Mouse (Mus musculus): ENCODE results near the gene Il11. TPM values are rescaled to one million over a fixed set of nuclear protein-coding genes. Genes with fewer than 3 reads are reported as not detected.
"Not testable (repeated sequence)": the region's sequence is repeated elsewhere in the genome, so short reads cannot be mapped to it uniquely, and the experiment has no call there.

Gene Il11
- not detected in 3 replicates for total RNA-seq (2017)

GRCm38 (mm10) chr7:4782759-4783158, at the start of gene Il11, which contains the start of gene Tmem190:
Gene Il11 (minus strand): TSS chr7:4782859.
Gene Tmem190 (plus strand): TSS chr7:4782937.
- ATAC-seq (replicated peaks; ENCODE audit: insufficient number of reproducible peaks, low FRiP score, low TSS enrichment, poor library complexity, severe bottlenecking) = no peak

GRCm38 (mm10) chr7:4830476-4830875, 47.8 kb upstream of the Il11 start:
- ATAC-seq (replicated peaks; ENCODE audit: insufficient number of reproducible peaks, low FRiP score, low TSS enrichment, poor library complexity, severe bottlenecking) = no peak

GRCm38 (mm10) chr7:4825365-4825764, 42.7 kb upstream of the Il11 start:
- ATAC-seq (replicated peaks; ENCODE audit: insufficient number of reproducible peaks, low FRiP score, low TSS enrichment, poor library complexity, severe bottlenecking) = no peak

GRCm38 (mm10) chr7:4822162-4822907, 39.7 kb upstream of the Il11 start:
- ATAC-seq (replicated peaks; ENCODE audit: insufficient number of reproducible peaks, low FRiP score, low TSS enrichment, poor library complexity, severe bottlenecking) = no peak

- no peak for ATAC-seq (replicated peaks; ENCODE audit: insufficient number of reproducible peaks, low FRiP score, low TSS enrichment, poor library complexity, severe bottlenecking)
These were observed 39.0 kb upstream of the Il11 start for GRCm38 (mm10) chr7:4821690-4822089.

- not testable (repeated sequence) for ATAC-seq (replicated peaks; ENCODE audit: insufficient number of reproducible peaks, low FRiP score, low TSS enrichment, poor library complexity, severe bottlenecking)
These were observed 38.3 kb upstream of the Il11 start for GRCm38 (mm10) chr7:4820925-4821324.

- no peak for ATAC-seq (replicated peaks; ENCODE audit: insufficient number of reproducible peaks, low FRiP score, low TSS enrichment, poor library complexity, severe bottlenecking)
These were observed 33.9 kb upstream of the Il11 start for GRCm38 (mm10) chr7:4816559-4816958.

GRCm38 (mm10) chr7:4813105-4813791, 30.6 kb upstream of the Il11 start:
- no peak for ATAC-seq (replicated peaks; ENCODE audit: insufficient number of reproducible peaks, low FRiP score, low TSS enrichment, poor library complexity, severe bottlenecking)

- peak; percentile 94 for ATAC-seq (replicated peaks; ENCODE audit: insufficient number of reproducible peaks, low FRiP score, low TSS enrichment, poor library complexity, severe bottlenecking)
These were observed 29.8 kb upstream of the Il11 start, which contains the start of gene Ube2s for GRCm38 (mm10) chr7:4812303-4813104. Gene Ube2s (minus strand): TSS chr7:4812590.

- ATAC-seq (replicated peaks; ENCODE audit: insufficient number of reproducible peaks, low FRiP score, low TSS enrichment, poor library complexity, severe bottlenecking) = no peak
These were observed 29.2 kb upstream of the Il11 start for GRCm38 (mm10) chr7:4811842-4812302.

GRCm38 (mm10) chr7:4811131-4811530, 28.5 kb upstream of the Il11 start:
- not testable (repeated sequence) for ATAC-seq (replicated peaks; ENCODE audit: insufficient number of reproducible peaks, low FRiP score, low TSS enrichment, poor library complexity, severe bottlenecking)

- peak; percentile 48; the same call in 1 of the 2 replicates for ATAC-seq (replicated peaks; ENCODE audit: insufficient number of reproducible peaks, low FRiP score, low TSS enrichment, poor library complexity, severe bottlenecking)
These were observed 24.1 kb upstream of the Il11 start for GRCm38 (mm10) chr7:4806716-4807115.

- ATAC-seq (replicated peaks; ENCODE audit: insufficient number of reproducible peaks, low FRiP score, low TSS enrichment, poor library complexity, severe bottlenecking) = no peak
These were observed 19.6 kb upstream of the Il11 start for GRCm38 (mm10) chr7:4802247-4802646.

- no peak for ATAC-seq (replicated peaks; ENCODE audit: insufficient number of reproducible peaks, low FRiP score, low TSS enrichment, poor library complexity, severe bottlenecking)
These were observed 13.2 kb upstream of the Il11 start for GRCm38 (mm10) chr7:4795767-4796433.

- no peak for ATAC-seq (replicated peaks; ENCODE audit: insufficient number of reproducible peaks, low FRiP score, low TSS enrichment, poor library complexity, severe bottlenecking)
These were observed 12.0 kb upstream of the Il11 start for GRCm38 (mm10) chr7:4794631-4795168.

GRCm38 (mm10) chr7:4793674-4794073, 11.0 kb upstream of the Il11 start:
- ATAC-seq (replicated peaks; ENCODE audit: insufficient number of reproducible peaks, low FRiP score, low TSS enrichment, poor library complexity, severe bottlenecking) = no peak

GRCm38 (mm10) chr7:4793248-4793647, 10.6 kb upstream of the Il11 start:
- ATAC-seq (replicated peaks; ENCODE audit: insufficient number of reproducible peaks, low FRiP score, low TSS enrichment, poor library complexity, severe bottlenecking) = not testable (repeated sequence)
